Mouse (Mus musculus) megakaryocyte, embryonic 14.5 days (primary cell): ENCODE data around the gene Alg3. TPM values are rescaled to one million over a fixed set of nuclear protein-coding genes. Genes with fewer than 3 reads are reported as not detected.

ENCODE experiments used
- H3K27me3 ChIP-seq: replicated peaks from 2 replicates; pipeline ENCODE3; 2012; ENCODE audit warnings: inconsistent platforms
- H3K36me3 ChIP-seq: replicated peaks from 2 replicates; pipeline ENCODE3; 2012; ENCODE audit warnings: low read length, inconsistent platforms, mixed read lengths
- H3K4me1 ChIP-seq: 2 replicates; pipeline ENCODE4 v1.6.1; 2012; ENCODE audit warnings: inconsistent platforms
- H3K4me3 ChIP-seq: replicated peaks from 2 replicates; pipeline ENCODE3; 2012; ENCODE audit warnings: moderate library complexity, mild to moderate bottlenecking, inconsistent platforms
- H3K9me3 ChIP-seq: 2 replicates; pipeline ENCODE4 v1.6.1; 2012; ENCODE audit warnings: inconsistent platforms
- FLI1 ChIP-seq: IDR thresholded peaks from 2 replicates; pipeline ENCODE4 v1.6.1; 2012; ENCODE audit warnings: low read length, inconsistent platforms, mixed read lengths
- GATA1 ChIP-seq: IDR thresholded peaks from 3 replicates; pipeline ENCODE4 v1.6.1; 2012; ENCODE audit warnings: mixed read lengths, low read length, inconsistent platforms, borderline replicate concordance
- polyA plus RNA-seq: library from polyadenylated mRNA; stranded (reverse); fragments of >175 nt; gene quantifications from 2 replicates; pipeline ENCODE4 v1.2.3, GENCODE M21; 2012; ENCODE audit warnings: low replicate concordance; ENCODE audit not compliant: insufficient read depth

The Alg3 gene
- polyA plus RNA-seq, 1 experiment = 15.2 TPM

- no peak for TF ChIP-seq GATA1
- TF ChIP-seq FLI1 = no peak
- Histone ChIP-seq H3K36me3 (no peaks in the 10 kb centered on the region), H3K4me1 (peaks cover 27% of the 10 kb centered on the region), H3K9me3 (peaks cover 13% of the 10 kb centered on the region), H3K27me3 (peaks cover 75% of the 10 kb centered on the region), H3K4me3 (peak within 1 kb of the TSS; percentile 88)
Measured at GRCm38 (mm10) chr16:20589366-20589938, 22.1 kb downstream of the Alg3 start, which contains the start of gene Vwa5b2. Gene Vwa5b2, plus strand, starts transcription at chr16:20589471.

GRCm38 (mm10) chr16:20565075-20565474 lies 46.5 kb downstream of the Alg3 start:
- Histone ChIP-seq H3K9me3 (no peaks in the 10 kb centered on the region), H3K4me1 (no peaks in the 10 kb centered on the region), H3K27me3 (peaks cover 22% of the 10 kb centered on the region), H3K36me3 (peaks cover 36% of the 10 kb centered on the region), H3K4me3 (no peak overlapping the region)
- TF ChIP-seq FLI1 = no peak

- H3K27me3 ChIP-seq = no peaks in the 10 kb centered on the region
- no peak overlapping the region for H3K4me3 ChIP-seq
- H3K36me3 ChIP-seq = peaks cover 98% of the 10 kb centered on the region
- TF ChIP-seq FLI1 = no peak
- no peak for TF ChIP-seq GATA1
- no peaks in the 10 kb centered on the region for H3K9me3 ChIP-seq
- peaks cover 7% of the 10 kb centered on the region for H3K4me1 ChIP-seq
Measured at GRCm38 (mm10) chr16:20557381-20557780, 54.2 kb downstream of the Alg3 start.

Other genes starting within 250 kb of the Alg3 start
- 5.3 and 17.1 TPM in 2 replicates for gene Abcc5, start 185.3 kb downstream of the Alg3 start, polyA plus RNA-seq
- gene Eif2b5, start 112.9 kb downstream of the Alg3 start, polyA plus RNA-seq = 5.9 and 9.1 TPM in 2 replicates
- gene Dvl3, start 94.8 kb downstream of the Alg3 start, polyA plus RNA-seq = 21.1 and 45.9 TPM in 2 replicates
- gene Ap2m1, start 76.3 kb downstream of the Alg3 start, polyA plus RNA-seq = 49.0 and 228 TPM in 2 replicates
- 24.1 TPM in 1 of 2 replicates, not detected in the other for gene Abcf3, start 63.2 kb downstream of the Alg3 start, polyA plus RNA-seq
- not detected in 2 replicates for gene Vwa5b2, start 22.3 kb downstream of the Alg3 start, polyA plus RNA-seq
- 5.4 and 20.7 TPM in 2 replicates for gene Eef1akmt4, start 142 bp downstream of the Alg3 start, polyA plus RNA-seq
- gene Gm49333, start 125 bp downstream of the Alg3 start, polyA plus RNA-seq = not detected in 2 replicates
- 2.3 and 5.9 TPM in 2 replicates for gene Camk2n2, start 9.6 kb upstream of the Alg3 start, polyA plus RNA-seq
- 0.48 TPM in 1 of 2 replicates, not detected in the other for gene Ece2, start 18.1 kb upstream of the Alg3 start, polyA plus RNA-seq
- gene Psmd2, start 39.9 kb upstream of the Alg3 start, polyA plus RNA-seq = 33.0 and 128 TPM in 2 replicates
- gene Eif4g1, start 56.6 kb upstream of the Alg3 start, polyA plus RNA-seq = 247 and 739 TPM in 2 replicates
- 7.9 and 8.6 TPM in 2 replicates for gene Fam131a, start 81.5 kb upstream of the Alg3 start, polyA plus RNA-seq
- 2.9 TPM in 1 of 2 replicates, not detected in the other for gene Polr2h, start 105.9 kb upstream of the Alg3 start, polyA plus RNA-seq
- gene Clcn2, start 106.0 kb upstream of the Alg3 start, polyA plus RNA-seq = 2.1 TPM in 1 of 2 replicates, not detected in the other
- not detected in 2 replicates for gene Chrd, start 121.4 kb upstream of the Alg3 start, polyA plus RNA-seq
- gene Thpo, start 122.8 kb upstream of the Alg3 start, polyA plus RNA-seq = not detected in 2 replicates